ENCODE assay signal across 9 mouse cellular contexts in genomic region chr15:32422631-32423030, GRCm38 (mm10).
DNase-seq lines count a peak whose midpoint lies in the region; ATAC-seq lines count a peak whose summit lies in the region.
"Had no signal": no experiment of that assay in that cellular context is flagged by ENCODE, and none has a peak within 500 bp of the region (broad histone marks: within the 10 kb centered on the region; RNA-seq: fewer than 3 reads in every experiment).

No protein-coding gene starts in this region.

- no peak overlapping the region for H3K4me2 ChIP-seq in neural tube, embryonic 14.5 days (ENCODE audit: low read depth, low read length)

- H3K4me3 ChIP-seq in neural tube, embryonic 14.5 days (ENCODE audit: low read depth, low read length), result no peak overlapping the region

- H3K36me3 ChIP-seq in neural tube, embryonic 14.5 days (ENCODE audit: control insufficient read depth, insufficient read depth, low read length), result no peaks in the 10 kb centered on the region

- ATAC-seq in neural tube, embryonic 14.5 days (ENCODE audit: low read depth), result peak; percentile 67; the same call in 1 of the 2 replicates

- H3K9me3 ChIP-seq in neural tube, embryonic 14.5 days (ENCODE audit: control insufficient read depth, low read length), result no peaks in the 10 kb centered on the region

- H3K27me3 ChIP-seq in neural tube, embryonic 14.5 days (ENCODE audit: control insufficient read depth, insufficient read depth, low read length), result no peaks in the 10 kb centered on the region

- H3K4me1 ChIP-seq in neural tube, embryonic 14.5 days (ENCODE audit: control insufficient read depth, insufficient read depth, low read length), result no peaks in the 10 kb centered on the region

- DNase-seq in cerebellum, adult 11 months, result peak; percentile 7
- no peak for DNase-seq in cerebellum, postnatal 4 days (ENCODE audit: low spot score in 2 of 2)
- DNase-seq in lung, postnatal 10 days, result peak; percentile 18
- DNase-seq in lung, postnatal 25 days (ENCODE audit: low spot score), result no peak
- DNase-seq in cerebellum, postnatal 10 days, result peak; percentile 27 to 37
- DNase-seq in embryo, embryonic 10.5 days (ENCODE audit: low spot score), result no peak
- DNase-seq in embryo, embryonic 9.5 days (ENCODE audit: extremely low spot score), result no peak
- DNase-seq: retina, postnatal 1 day had no signal

- H3K27ac ChIP-seq in neural tube, embryonic 14.5 days (ENCODE audit: low read depth, low read length), result no peak overlapping the region

- WGBS in neural tube, embryonic 14.5 days, result 55% methylated on average over 6 of the region's 6 CpGs

- no peak overlapping the region for H3K9ac ChIP-seq in neural tube, embryonic 14.5 days (replicated peaks; ENCODE audit: low read depth, low read length)

Comparison
In these comparisons a context has a peak if more than half of its experiments do, and no peak if none do; other contexts are left out.
1. DNase-seq: peak in cerebellum, adult 11 months (single experiment), lung, postnatal 10 days (single experiment) and cerebellum, postnatal 10 days (2 of 2); none in cerebellum, postnatal 4 days (0 of 2), lung, postnatal 25 days (single experiment), embryo, embryonic 10.5 days (single experiment) and embryo, embryonic 9.5 days (single experiment).